Mouse (Mus musculus): Measurements from ENCODE around the gene Ctcfl. TPM values are rescaled to one million over a fixed set of nuclear protein-coding genes. Genes with fewer than 3 reads are reported as not detected.
A peak's percentile ranks its signal among the peaks of the same experiment; 100 is the strongest.

The Ctcfl gene
- under 1 TPM; 0.07 TPM for total RNA-seq (2021)
- long read RNA-seq, experiment 1, partial matches to known transcripts: 0 of 2 reads
- long read RNA-seq, experiment 1, other reads (novel, unspliced or antisense): 2 of 2 reads
- long read RNA-seq, experiment 2: 0 reads

- no peak for DNase-seq
- intact Hi-C loops (cut with DNase I): no loop called here
Observed at GRCm38 (mm10) chr2:173119023-173119944, at the start of gene Ctcfl. TSS of gene Ctcfl (minus strand) at chr2:173119525.

DNA sequence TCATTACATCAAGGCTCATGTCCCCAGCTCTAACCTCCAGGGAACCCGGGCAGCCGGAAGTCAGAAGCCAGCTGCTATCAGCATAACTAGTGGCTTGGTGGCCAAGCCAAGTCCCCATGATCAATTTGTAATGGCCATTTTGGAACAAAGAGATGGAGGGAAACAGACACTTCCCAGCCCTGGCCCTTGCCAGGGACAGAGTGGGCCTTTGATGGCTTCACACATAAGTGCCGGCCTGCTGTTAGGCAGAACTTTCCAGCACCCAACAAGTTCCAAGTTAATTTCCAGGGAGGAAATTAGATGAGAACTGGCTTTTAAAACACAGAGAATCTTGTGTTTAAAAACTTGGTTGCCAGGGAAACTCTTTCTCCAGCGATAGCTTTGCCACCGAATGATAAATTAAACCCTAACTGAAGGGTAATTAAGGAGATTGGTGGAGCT, 49.1 kb upstream of the Ctcfl start:
- peak; percentile 45 to 51 for DNase-seq
- intact Hi-C loops (cut with DNase I): no loop called here

GRCm38 (mm10) chr2:173165357-173165756, 46.0 kb upstream of the Ctcfl start:
- no peak for DNase-seq
- intact Hi-C loops (cut with DNase I): loop anchor here (2.0 kb wide), 1 partner anchor 15 kb away; no protein-coding TSS in a partner anchor

DNA sequence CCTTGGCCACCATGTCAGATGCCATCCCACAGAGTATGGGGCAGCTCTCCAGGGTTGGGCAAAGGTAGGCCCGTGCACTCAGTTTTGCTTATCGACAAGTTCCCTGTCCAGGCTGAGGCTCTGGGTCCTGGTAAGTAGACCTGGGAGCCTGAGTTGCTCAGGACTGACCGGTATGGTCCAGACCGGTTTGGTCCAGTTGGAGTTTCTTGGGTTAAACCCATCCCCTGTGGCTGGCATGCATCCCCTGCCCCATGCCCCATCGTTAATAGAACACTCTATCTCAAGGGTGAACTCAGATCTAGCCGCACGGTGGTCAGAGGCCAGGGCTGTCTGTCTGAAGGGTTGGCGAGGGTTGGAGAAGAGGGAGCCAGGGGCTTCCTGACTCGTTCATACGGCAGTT, 45.6 kb upstream of the Ctcfl start:
- intact Hi-C loops (cut with DNase I): loop anchor here (2.0 kb wide), 1 partner anchor 16 kb away; no protein-coding TSS in a partner anchor

GRCm38 (mm10) chr2:173164358-173164757, 45.0 kb upstream of the Ctcfl start:
- intact Hi-C loops (cut with DNase I): loop anchor here (2.0 kb wide), 1 partner anchor 16 kb away; no protein-coding TSS in a partner anchor
- DNase-seq: peak in 1 of 2 experiments; percentile 40

More for the DNA sequence above, 45.6 kb upstream of the Ctcfl start:
- DNase-seq: no peak

DNA sequence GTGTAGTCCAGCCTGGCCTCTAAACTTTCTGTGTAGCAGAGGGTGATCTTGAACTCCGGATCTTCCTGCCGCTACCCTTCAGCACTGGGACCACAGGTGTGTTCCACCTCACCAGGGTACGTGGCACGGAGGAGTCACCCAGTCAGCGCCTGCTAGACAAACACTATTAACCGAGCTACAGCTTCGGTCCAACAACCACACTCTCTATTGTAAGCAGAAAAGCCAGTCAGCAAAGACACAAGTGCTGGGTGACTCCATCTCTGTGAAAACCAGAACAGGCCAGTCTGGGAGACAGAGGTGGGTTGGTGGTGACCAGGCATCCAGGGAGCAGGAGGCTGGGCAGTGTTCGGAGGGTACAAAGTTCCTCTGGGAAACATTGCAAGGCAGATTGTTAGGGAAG, 44.1 kb upstream of the Ctcfl start:
- intact Hi-C loops (cut with DNase I): loop anchor here (1.0 kb wide), 1 partner anchor 21 kb away; no protein-coding TSS in a partner anchor
- DNase-seq: no peak

DNA sequence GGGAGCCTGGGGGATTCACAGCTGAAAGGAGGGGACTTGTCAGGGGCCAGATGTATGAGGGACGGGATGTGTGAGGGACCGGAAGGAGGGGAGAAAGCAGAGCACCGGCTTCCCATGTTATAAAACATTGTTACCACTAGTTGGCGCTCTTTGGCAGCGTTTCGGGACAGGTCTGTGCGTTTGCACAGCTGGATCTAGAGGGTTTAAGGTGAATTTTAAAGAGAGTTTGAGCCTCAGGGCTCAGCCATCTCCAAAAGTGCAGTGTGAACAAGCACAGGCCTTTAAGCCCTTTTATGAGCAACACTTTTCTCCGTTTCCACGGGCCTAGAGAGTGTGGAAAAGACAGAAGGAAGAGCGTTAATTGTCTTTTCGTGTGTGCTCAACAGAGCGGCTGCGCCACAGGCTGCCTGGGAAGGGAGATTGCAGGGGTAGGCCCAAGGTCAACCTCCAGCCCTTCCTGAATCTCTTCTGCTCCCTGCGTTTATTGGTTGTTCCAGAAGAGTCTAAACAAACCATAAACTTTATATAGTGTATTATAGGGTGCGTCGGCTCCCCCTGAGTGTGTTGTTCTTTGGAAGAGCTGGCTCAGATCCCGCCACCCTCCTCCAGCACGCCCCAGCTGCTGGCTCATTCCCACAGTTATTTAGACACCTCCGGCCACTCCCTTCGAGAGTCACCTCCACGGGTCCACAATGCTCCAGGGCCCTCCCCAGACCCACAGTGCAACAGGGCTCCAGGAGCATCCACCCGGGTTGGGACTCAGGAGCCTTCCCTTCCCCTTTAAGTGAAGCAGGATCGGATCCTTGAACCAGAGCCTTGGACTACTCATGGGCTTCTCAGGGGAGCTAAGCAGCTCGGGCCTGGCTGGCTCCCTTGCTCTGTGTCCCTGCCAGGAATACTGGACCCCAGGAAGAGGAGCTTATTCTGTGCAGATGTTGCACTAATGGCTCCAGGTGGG, 40.3 kb upstream of the Ctcfl start:
- intact Hi-C loops (cut with DNase I): no loop called here
- DNase-seq: peak; percentile 59 to 75

GRCm38 (mm10) chr2:173158390-173159055, 39.2 kb upstream of the Ctcfl start:
- intact Hi-C loops (cut with DNase I): no loop called here
- DNase-seq: no peak

GRCm38 (mm10) chr2:173157871-173158270, 38.5 kb upstream of the Ctcfl start:
- no peak for DNase-seq

GRCm38 (mm10) chr2:173157376-173157775, 38.1 kb upstream of the Ctcfl start:
- intact Hi-C loops (cut with DNase I): no loop called here
- no peak for DNase-seq

More at GRCm38 (mm10) chr2:173157871-173158270, 38.5 kb upstream of the Ctcfl start:
- intact Hi-C loops (cut with DNase I): no loop called here

DNA sequence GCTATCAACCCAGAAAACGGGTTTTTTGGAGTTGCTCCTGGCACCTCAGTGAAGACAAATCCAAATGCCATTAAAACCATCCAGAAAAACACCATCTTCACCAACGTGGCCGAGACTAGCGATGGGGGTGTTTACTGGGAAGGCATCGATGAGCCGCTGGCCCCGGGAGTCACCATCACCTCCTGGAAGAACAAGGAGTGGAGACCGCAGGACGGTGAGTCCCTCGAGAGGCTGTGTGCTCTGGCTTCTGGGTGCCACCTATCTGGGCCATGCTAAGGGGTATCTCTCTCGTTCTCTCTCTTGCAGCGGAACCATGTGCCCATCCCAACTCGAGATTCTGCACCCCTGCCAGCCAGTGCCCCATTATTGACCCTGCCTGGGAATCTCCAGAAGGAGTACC, 37.6 kb upstream of the Ctcfl start:
- intact Hi-C loops (cut with DNase I): no loop called here

GRCm38 (mm10) chr2:173155907-173156306, 36.6 kb upstream of the Ctcfl start:
- intact Hi-C loops (cut with DNase I): no loop called here
- DNase-seq: no peak

More for the DNA sequence above, 37.6 kb upstream of the Ctcfl start:
- DNase-seq: no peak

DNA sequence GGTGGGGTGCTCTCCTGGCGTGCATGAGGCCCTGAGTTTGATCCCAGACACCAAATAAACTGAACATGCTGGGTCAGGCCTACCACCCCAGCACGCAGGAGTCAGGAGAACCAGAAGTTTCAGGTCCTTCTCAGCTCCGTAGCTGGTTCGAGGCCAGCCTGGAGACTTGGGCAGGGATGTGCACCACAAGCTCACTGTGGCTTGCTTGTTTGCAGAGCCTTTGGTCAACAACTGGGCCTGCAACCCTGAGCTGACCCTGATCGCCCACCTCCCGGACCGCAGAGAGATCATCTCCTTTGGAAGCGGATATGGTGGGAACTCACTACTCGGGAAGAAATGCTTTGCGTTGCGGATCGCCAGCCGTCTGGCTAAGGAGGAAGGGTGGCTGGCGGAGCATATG, 35.6 kb upstream of the Ctcfl start:
- no peak for DNase-seq
- intact Hi-C loops (cut with DNase I): no loop called here

GRCm38 (mm10) chr2:173154513-173154912, 35.2 kb upstream of the Ctcfl start:
- DNase-seq: no peak

DNA sequence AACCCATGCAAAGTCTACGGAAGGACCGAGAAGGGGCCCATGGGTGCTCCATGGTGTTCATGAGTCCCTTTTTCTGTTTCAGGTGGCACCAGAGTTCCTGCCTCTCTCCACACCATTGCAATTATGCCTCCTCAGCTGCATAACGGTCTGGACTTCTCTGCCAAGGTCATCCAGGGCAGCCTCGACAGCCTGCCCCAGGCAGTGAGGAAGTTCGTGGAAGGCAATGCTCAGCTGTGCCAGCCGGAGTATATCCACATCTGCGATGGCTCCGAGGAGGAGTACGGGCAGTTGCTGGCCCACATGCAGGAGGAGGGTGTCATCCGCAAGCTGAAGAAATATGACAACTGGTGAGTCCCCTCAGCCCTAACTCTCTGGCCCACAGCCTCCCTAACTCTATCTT, 33.9 kb upstream of the Ctcfl start:
- intact Hi-C loops (cut with DNase I): no loop called here
- DNase-seq: no peak

More at GRCm38 (mm10) chr2:173154513-173154912, 35.2 kb upstream of the Ctcfl start:
- intact Hi-C loops (cut with DNase I): no loop called here

- no peak for DNase-seq
- intact Hi-C loops (cut with DNase I): no loop called here
Observed at GRCm38 (mm10) chr2:173152436-173153151, 33.3 kb upstream of the Ctcfl start, which contains the start of gene Pck1. TSS of gene Pck1 (plus strand) at chr2:173153048.

- no peak for DNase-seq
- intact Hi-C loops (cut with DNase I): no loop called here
Observed at GRCm38 (mm10) chr2:173151784-173152284, 32.5 kb upstream of the Ctcfl start.

GRCm38 (mm10) chr2:173151352-173151751, 32.0 kb upstream of the Ctcfl start:
- no peak for DNase-seq
- intact Hi-C loops (cut with DNase I): no loop called here

GRCm38 (mm10) chr2:173148001-173148400, 28.7 kb upstream of the Ctcfl start:
- intact Hi-C loops (cut with DNase I): no loop called here
- no peak for DNase-seq

Measured in heart, postnatal 14 days (tissue).